Mouse (Mus musculus) bone marrow macrophage, adult 2 months (primary cell): ENCODE results near the gene Chchd2.

ENCODE experiments used
- CTCF ChIP-seq: IDR thresholded peaks from 2 replicates; pipeline ENCODE4 v1.5.1; 2012; ENCODE audit warnings: low read depth, mild to moderate bottlenecking, low read length, moderate library complexity
- POLR2A ChIP-seq: IDR thresholded peaks from 2 replicates; pipeline ENCODE4 v1.6.1; 2012; ENCODE audit warnings: mild to moderate bottlenecking, low read depth, low read length, borderline replicate concordance

DNA sequence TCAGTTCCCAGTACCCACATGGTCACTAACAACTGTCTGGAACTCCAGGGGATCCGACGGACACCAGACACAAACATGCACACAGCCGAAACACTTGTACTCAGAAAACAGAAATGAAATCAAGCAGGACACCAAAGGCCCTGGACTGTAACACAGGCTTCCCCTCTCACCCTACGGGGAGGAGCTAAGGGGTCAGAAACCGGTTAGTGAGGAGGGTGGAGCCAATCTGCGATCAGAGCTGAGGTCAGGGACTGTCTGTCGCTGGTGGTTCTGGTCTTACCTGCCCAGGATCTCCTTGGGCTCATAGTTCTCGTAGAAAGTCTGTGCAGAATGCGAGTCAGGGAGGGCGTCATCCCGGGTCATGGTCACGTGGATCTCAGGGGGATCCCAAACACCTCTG, 13.3 kb downstream of the Chchd2 start:
- TF ChIP-seq CTCF, result no peak
- TF ChIP-seq POLR2A, result no peak
